Comparison of ENCODE assay signal across 8 mouse cellular contexts in genomic region chr6:85502911-85503250, GRCm38 (mm10). TPM values are rescaled to one million over a fixed set of nuclear protein-coding genes. Genes with fewer than 3 reads are reported as not detected.
DNase-seq lines count a peak whose midpoint lies in the region; ATAC-seq and TF ChIP-seq lines count a peak whose summit lies in the region.

TSS of gene Fbxo41 (minus strand) at chr6:85502994.

- WGBS in lung, postnatal 0 days: under 1% methylated on average over 10 of the region's 22 CpGs
- under 1% methylated on average over 17 of the region's 22 CpGs for WGBS in cerebellum, adult 2 months
- 0% methylated on average over 10 of the region's 22 CpGs for WGBS in forebrain, embryonic 16.5 days
- 2% methylated on average over 19 of the region's 22 CpGs for WGBS in stomach, embryonic 15.5 days

- no peak within 1 kb of the TSS for H3K27ac ChIP-seq in lung, postnatal 0 days (ENCODE audit: low read length)
- H3K27ac ChIP-seq in cerebellum, adult 2 months (ENCODE audit: insufficient read depth, low read length): peak within 1 kb of the TSS; percentile 61
- peak within 1 kb of the TSS; percentile 55 for H3K27ac ChIP-seq in forebrain, embryonic 16.5 days (ENCODE audit: low read length)
- no peak within 1 kb of the TSS for H3K27ac ChIP-seq in stomach, embryonic 15.5 days

- no peak for TF ChIP-seq EP300 in lung, postnatal 0 days (IDR thresholded peaks at IDR 0.05)

- peak within 1 kb of the TSS; percentile 44 for H3K4me3 ChIP-seq in lung, postnatal 0 days (ENCODE audit: low read depth, low read length)
- H3K4me3 ChIP-seq in cerebellum, adult 2 months (replicated peaks; ENCODE audit: insufficient read depth, low read depth, low read length): peak within 1 kb of the TSS; percentile 90
- peak within 1 kb of the TSS; percentile 85 for H3K4me3 ChIP-seq in forebrain, embryonic 16.5 days (replicated peaks; ENCODE audit: low read length)
- H3K4me3 ChIP-seq in stomach, embryonic 15.5 days (replicated peaks): peak within 1 kb of the TSS; percentile 66

- TF ChIP-seq CTCF in lung, postnatal 0 days (IDR thresholded peaks at IDR 0.05): no peak
- no peak for TF ChIP-seq CTCF in cerebellum, adult 2 months (IDR thresholded peaks at IDR 0.05; ENCODE audit: borderline replicate concordance, insufficient read depth, low read depth, low read length)

- H3K27me3 ChIP-seq in lung, postnatal 0 days (replicated peaks; ENCODE audit: insufficient read depth, low read length): no peaks in the 10 kb centered on the region
- H3K27me3 ChIP-seq in cerebellum, adult 2 months (ENCODE audit: control insufficient read depth, insufficient read depth, low read length): no peaks in the 10 kb centered on the region
- H3K27me3 ChIP-seq in forebrain, embryonic 16.5 days (replicated peaks; ENCODE audit: control insufficient read depth, insufficient read depth, low read length): no peaks in the 10 kb centered on the region
- peaks cover 11% of the 10 kb centered on the region; the same call in 1 of the 2 replicates for H3K27me3 ChIP-seq in stomach, embryonic 15.5 days (replicated peaks)

- peak within 1 kb of the TSS; percentile 90 for H3K4me2 ChIP-seq in lung, postnatal 0 days (replicated peaks; ENCODE audit: low read depth, low read length)
- H3K4me2 ChIP-seq in forebrain, embryonic 16.5 days (ENCODE audit: low read length): peak within 1 kb of the TSS; percentile 82
- peak within 1 kb of the TSS; percentile 97 for H3K4me2 ChIP-seq in stomach, embryonic 15.5 days

- no peak within 1 kb of the TSS for H3K9ac ChIP-seq in lung, postnatal 0 days (replicated peaks; ENCODE audit: low read depth)
- H3K9ac ChIP-seq in forebrain, embryonic 16.5 days (replicated peaks; ENCODE audit: low read depth, low read length): peak within 1 kb of the TSS; percentile 91
- peak within 1 kb of the TSS; percentile 41 for H3K9ac ChIP-seq in stomach, embryonic 15.5 days

- peak; percentile 52; the same call in 1 of the 2 replicates for ATAC-seq in lung, postnatal 0 days
- ATAC-seq in forebrain, embryonic 16.5 days: peak; percentile 92
- peak; percentile 70 for ATAC-seq in megakaryocyte-erythroid progenitor cell, adult 5-6 weeks (replicated peaks; ENCODE audit: low FRiP score, low TSS enrichment, poor library complexity, severe bottlenecking)
- peak; percentile 67 for ATAC-seq in stomach, embryonic 15.5 days (ENCODE audit: insufficient read depth, low FRiP score, low read depth)

- H3K4me1 ChIP-seq in lung, postnatal 0 days (ENCODE audit: insufficient read depth, low read depth, low read length): no peaks in the 10 kb centered on the region; the same call in 1 of the 2 replicates
- peaks cover 13% of the 10 kb centered on the region; the same call in 1 of the 2 replicates for H3K4me1 ChIP-seq in cerebellum, adult 2 months (ENCODE audit: control insufficient read depth, insufficient read depth, low read length)
- peaks cover 8% of the 10 kb centered on the region for H3K4me1 ChIP-seq in forebrain, embryonic 16.5 days (replicated peaks; ENCODE audit: control insufficient read depth, insufficient read depth, low read length)
- H3K4me1 ChIP-seq in stomach, embryonic 15.5 days: peaks cover 8% of the 10 kb centered on the region

- H3K9me3 ChIP-seq in lung, postnatal 0 days (ENCODE audit: low read length): no peaks in the 10 kb centered on the region
- H3K9me3 ChIP-seq in forebrain, embryonic 16.5 days (ENCODE audit: control insufficient read depth, low read length): no peaks in the 10 kb centered on the region
- H3K9me3 ChIP-seq in stomach, embryonic 15.5 days: no peaks in the 10 kb centered on the region

- peak; percentile 25 for DNase-seq in lung, postnatal 0 days (ENCODE audit: low spot score)
- DNase-seq in lung, postnatal 10 days: no peak
- peak; percentile 79 for DNase-seq in cerebellum, adult 2 months
- DNase-seq in layer of hippocampus, adult 9-11 months: peak; percentile 81
- no peak for DNase-seq in ovary, postnatal 14 days (ENCODE audit: low spot score)

- no peaks in the 10 kb centered on the region for H3K36me3 ChIP-seq in lung, postnatal 0 days (ENCODE audit: insufficient read depth, low read length)
- no peaks in the 10 kb centered on the region for H3K36me3 ChIP-seq in forebrain, embryonic 16.5 days (ENCODE audit: control insufficient read depth, insufficient read depth)
- H3K36me3 ChIP-seq in stomach, embryonic 15.5 days: no peaks in the 10 kb centered on the region

- TF ChIP-seq POLR2A in cerebellum, adult 2 months (IDR thresholded peaks at IDR 0.05; ENCODE audit: borderline replicate concordance, insufficient read depth, low read length): peak; percentile 26; the same call in 1 of the 2 replicates

RNA-seq across cellular contexts. Expression of gene Fbxo41, which starts in this region (rescaled TPM):
- polyA plus RNA-seq in lung, postnatal 0 days (2015; fragmentation: Nextera tagmentation; extraction: Ambion mirVana): 0.02 TPM in 1 of 2 replicates, not detected in the other
- 32.9 and 33.8 TPM in 2 replicates for polyA plus RNA-seq in cerebellum, adult 2 months (2012; rRNA removed)
- polyA plus RNA-seq in forebrain, embryonic 16.5 days (2015; fragmentation: Nextera tagmentation; extraction: Ambion mirVana): 7.4 and 9.5 TPM in 2 replicates
- total RNA-seq in megakaryocyte-erythroid progenitor cell, adult 5-6 weeks (2014; fragmentation: Nextera tagmentation): not detected in 2 replicates
- not detected in 2 replicates for total RNA-seq in megakaryocyte-erythroid progenitor cell, adult 5-6 weeks (2017)
- 0.21 and 0.31 TPM in 2 replicates for polyA plus RNA-seq in stomach, embryonic 15.5 days (2015; fragmentation: Nextera tagmentation; extraction: Ambion mirVana)

Comparison
In these comparisons a context has a peak if more than half of its experiments do, and no peak if none do; other contexts are left out.
1. Peak in DNase-seq, ATAC-seq, H3K4me3 ChIP-seq and H3K4me2 ChIP-seq in lung, postnatal 0 days; RNA of the gene not detected or under 1 TPM.
2. Peak in ATAC-seq in megakaryocyte-erythroid progenitor cell, adult 5-6 weeks; RNA of the gene not detected or under 1 TPM.
3. Peak in ATAC-seq, H3K4me3 ChIP-seq, H3K9ac ChIP-seq and H3K4me2 ChIP-seq in stomach, embryonic 15.5 days; RNA of the gene not detected or under 1 TPM.
4. DNase-seq: peak in cerebellum, adult 2 months (2 of 2) and layer of hippocampus, adult 9-11 months (single experiment); none in lung, postnatal 10 days (single experiment) and ovary, postnatal 14 days (single experiment).
5. H3K27ac ChIP-seq: peak in cerebellum, adult 2 months (single experiment) and forebrain, embryonic 16.5 days (single experiment); none in lung, postnatal 0 days (single experiment) and stomach, embryonic 15.5 days (single experiment).
6. Peak in every context shown above with its lines, with median percentiles within 50 percentile points of each other: ATAC-seq, H3K4me2 ChIP-seq and H3K4me3 ChIP-seq.